Mouse (Mus musculus): ENCODE measurements around the gene Rpf1. TPM values are rescaled to one million over a fixed set of nuclear protein-coding genes. Genes with fewer than 3 reads are reported as not detected.

Gene Rpf1
- polyA plus RNA-seq (2012; rRNA removed; ENCODE audit: low replicate concordance) = 4.7 and 12.7 TPM in 2 replicates

DNA sequence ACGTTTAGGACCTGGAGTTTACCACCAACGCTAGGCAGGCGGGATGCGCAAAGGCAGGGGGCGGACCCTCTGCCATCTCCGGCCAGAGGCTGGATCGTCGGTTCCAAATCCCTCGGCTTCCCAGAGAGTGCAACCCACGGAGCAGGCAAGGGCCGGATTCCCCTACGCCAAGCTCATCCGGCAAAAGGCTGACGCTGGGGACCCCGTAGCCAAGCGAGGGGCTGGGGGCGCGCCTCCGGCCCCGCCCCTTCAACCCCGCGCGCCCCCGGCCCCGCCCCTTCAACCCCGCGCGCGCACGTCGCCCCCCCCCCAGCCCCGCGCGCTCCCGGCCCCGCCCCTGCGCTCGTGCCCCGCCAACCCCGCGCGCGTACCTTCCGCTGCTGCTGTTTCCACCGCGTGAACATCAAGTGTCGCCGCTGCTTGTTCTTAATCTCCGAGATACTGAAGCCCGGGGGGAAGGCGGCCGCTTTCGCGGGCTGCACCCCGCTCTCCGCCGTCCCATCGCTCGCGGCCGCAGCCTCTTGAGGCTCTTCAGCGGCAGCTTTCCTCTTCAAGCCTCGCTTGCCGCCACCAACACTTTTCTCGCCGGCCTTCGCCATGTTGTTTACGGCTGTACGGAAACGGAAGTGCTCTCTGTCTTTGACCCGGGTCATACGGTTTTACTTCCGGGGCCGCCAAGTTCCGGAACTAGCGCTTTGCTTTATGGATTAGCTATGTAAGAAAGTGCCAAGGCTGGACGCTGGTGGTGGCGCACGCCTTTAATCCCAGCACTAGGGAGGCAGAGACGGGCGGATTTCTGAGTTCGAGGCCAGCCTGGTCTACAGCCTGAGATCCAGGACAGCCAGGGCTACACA lies at the start of gene Rpf1:
Gene Rpf1, minus strand, starts transcription at position 632 of the 854 bp plus-strand sequence.

GRCm38 (mm10) chr3:146570148-146570782 lies 49.0 kb upstream of the Rpf1 start, which contains the start of gene Uox:
TSS of gene Uox (plus strand) at chr3:146570426.

GRCm38 (mm10) chr3:146499431-146500002 lies 21.7 kb downstream of the Rpf1 start, which contains the start of the genes Spata1 and Gng5:
TSS of gene Spata1 (minus strand) at chr3:146499753.
TSS of gene Gng5 (plus strand) at chr3:146499807.

Other genes with a start within 250 kb of the Rpf1 start
- gene Ssx2ip, start 116.8 kb downstream of the Rpf1 start, polyA plus RNA-seq (2012; rRNA removed; ENCODE audit: low replicate concordance) = 2.2 and 3.1 TPM in 2 replicates
- 2.5 and 4.4 TPM in 2 replicates for gene Ctbs, start 71.6 kb downstream of the Rpf1 start, polyA plus RNA-seq (2012; rRNA removed; ENCODE audit: low replicate concordance)
- gene Spata1, start 21.7 kb downstream of the Rpf1 start, polyA plus RNA-seq (2012; rRNA removed; ENCODE audit: low replicate concordance) = 0.33 and 2.2 TPM in 2 replicates
- gene Gng5, start 21.6 kb downstream of the Rpf1 start, polyA plus RNA-seq (2012; rRNA removed; ENCODE audit: low replicate concordance) = 402 and 412 TPM in 2 replicates
- gene Uox, start 49.0 kb upstream of the Rpf1 start, polyA plus RNA-seq (2012; rRNA removed; ENCODE audit: low replicate concordance) = 1.1 TPM in 1 of 2 replicates, not detected in the other
- not detected in 2 replicates for gene Dnase2b, start 94.2 kb upstream of the Rpf1 start, polyA plus RNA-seq (2012; rRNA removed; ENCODE audit: low replicate concordance)
- not detected in 2 replicates for gene 4930503B20Rik, start 129.9 kb upstream of the Rpf1 start, polyA plus RNA-seq (2012; rRNA removed; ENCODE audit: low replicate concordance)
- 0.37 TPM in 1 of 2 replicates, not detected in the other for gene Samd13, start 164.2 kb upstream of the Rpf1 start, polyA plus RNA-seq (2012; rRNA removed; ENCODE audit: low replicate concordance)